Mouse (Mus musculus) small intestine, adult 10 weeks (tissue): ENCODE measurements around the gene Mocs2. TPM values are rescaled to one million over a fixed set of nuclear protein-coding genes. Genes with fewer than 3 reads are reported as not detected.

Experiments used
- polyA plus RNA-seq: library from polyadenylated mRNA; stranded (reverse); fragments of 350-450 nt; fragmentation: Illumina TruSeq; extraction: RNeasy Lipid Tissue Mini Kit (QIAGEN cat#74804); gene quantifications from one replicate; pipeline ENCODE4 v1.2.3, GENCODE M21; 2014; ENCODE audit warnings: low replicate concordance

Mocs2 gene
- polyA plus RNA-seq: 356 TPM

GRCm38 (mm10) chr13:114817751-114818360 lies at the start of gene Mocs2:
Gene Mocs2, plus strand, starts transcription at chr13:114818236.

Other genes starting within 250 kb of the Mocs2 start
- 12.2 TPM for gene Itga2, start 113.9 kb downstream of the Mocs2 start, polyA plus RNA-seq